Mouse (Mus musculus) embryonic facial prominence, embryonic 13.5 days (tissue): Measurements from ENCODE around the gene Cyp4a10. TPM values are rescaled to one million over a fixed set of nuclear protein-coding genes. Genes with fewer than 3 reads are reported as not detected.
"Not testable (repeated sequence)": the region's sequence is repeated elsewhere in the genome, so short reads cannot be mapped to it uniquely, and the experiment has no call there.

Experiments used
- ATAC-seq: fragments of 200-750 bp; cut with Nextera tagmentation; 2 replicates; pipeline ENCODE4 v1.8.0; 2017; ENCODE audit warnings: low read depth; ENCODE audit not compliant: insufficient number of reproducible peaks, insufficient read depth, low FRiP score, low TSS enrichment
- H3K27ac ChIP-seq: fragments of 300-500 bp; sonication (generic); 2 replicates; pipeline ENCODE4 v1.5.1; 2015; ENCODE audit warnings: moderate library complexity, mild to moderate bottlenecking, inconsistent platforms
- H3K27me3 ChIP-seq: fragments of 300-500 bp; sonication (generic); 2 replicates; pipeline ENCODE4 v1.6.1; 2015; ENCODE audit warnings: mild to moderate bottlenecking, inconsistent platforms
- H3K36me3 ChIP-seq: fragments of 300-500 bp; sonication (generic); 2 replicates; pipeline ENCODE4 v1.6.1; 2015; ENCODE audit warnings: mild to moderate bottlenecking, inconsistent platforms
- H3K4me1 ChIP-seq: fragments of 300-500 bp; sonication (generic); 2 replicates; pipeline ENCODE4 v1.6.1; 2015; ENCODE audit warnings: inconsistent platforms
- H3K4me2 ChIP-seq: fragments of 300-500 bp; sonication (generic); 2 replicates; pipeline ENCODE4 v1.6.1; 2015; ENCODE audit warnings: moderate library complexity, mild to moderate bottlenecking, inconsistent platforms
- H3K4me3 ChIP-seq: fragments of 300-500 bp; sonication (generic); 2 replicates; pipeline ENCODE4 v1.5.1; 2015; ENCODE audit warnings: mild to moderate bottlenecking, inconsistent platforms
- H3K9ac ChIP-seq: fragments of 300-500 bp; sonication (generic); 2 replicates; pipeline ENCODE4 v1.6.1; 2015; ENCODE audit warnings: mild to moderate bottlenecking, inconsistent platforms
- H3K9me3 ChIP-seq: fragments of 300-500 bp; sonication (generic); 2 replicates; pipeline ENCODE4 v1.6.1; 2016; ENCODE audit warnings: inconsistent platforms
- WGBS: fragments of 180-500 bp; shearing (Covaris S2); methylation state at CpG from one replicate; pipeline ENCODE4 v1.1.7; 2015; ENCODE audit warnings: mixed read lengths; 5-methylcytosine and 5-hydroxymethylcytosine counted together
- polyA plus RNA-seq: library from polyadenylated mRNA; unstranded; fragments of >200 nt; fragmentation: Nextera tagmentation; extraction: Ambion mirVana; gene quantifications from 2 replicates; pipeline ENCODE4 v1.2.1, GENCODE M21; 2015

Cyp4a10 gene
- polyA plus RNA-seq, 1 experiment from 2014 or later, result not detected

GRCm38 (mm10) chr4:115555513-115555912 lies 37.4 kb downstream of the Cyp4a10 start:
- no peaks in the 10 kb centered on the region for H3K36me3 ChIP-seq
- H3K27ac ChIP-seq, result no peak overlapping the region
- WGBS, result 68% methylated on average over 2 of the region's 2 CpGs
- no peak overlapping the region for H3K9ac ChIP-seq
- no peaks in the 10 kb centered on the region for H3K4me1 ChIP-seq
- H3K4me3 ChIP-seq, result no peak overlapping the region
- no peak overlapping the region for H3K4me2 ChIP-seq
- no peaks in the 10 kb centered on the region for H3K9me3 ChIP-seq
- ATAC-seq, result no peak
- H3K27me3 ChIP-seq, result no peaks in the 10 kb centered on the region

GRCm38 (mm10) chr4:115557861-115558561 lies 39.9 kb downstream of the Cyp4a10 start:
- no peak for ATAC-seq
- H3K4me1 ChIP-seq, result no peaks in the 10 kb centered on the region
- 63% methylated on average over 4 of the region's 4 CpGs for WGBS

GRCm38 (mm10) chr4:115561236-115561635 lies 43.2 kb downstream of the Cyp4a10 start:
- H3K4me1 ChIP-seq, H3K4me3 ChIP-seq, ATAC-seq, H3K9me3 ChIP-seq, H3K9ac ChIP-seq, H3K36me3 ChIP-seq, H3K4me2 ChIP-seq, H3K27me3 ChIP-seq, H3K27ac ChIP-seq: not testable (repeated sequence)
- WGBS, result 60% methylated on average over 5 of the region's 5 CpGs

More at GRCm38 (mm10) chr4:115557861-115558561, 39.9 kb downstream of the Cyp4a10 start:
- Histone ChIP-seq H3K36me3 (no peaks in the 10 kb centered on the region), H3K4me3 (no peak overlapping the region), H3K27ac (no peak overlapping the region), H3K9me3 (no peaks in the 10 kb centered on the region), H3K27me3 (no peaks in the 10 kb centered on the region), H3K4me2 (no peak overlapping the region), H3K9ac (no peak overlapping the region)

GRCm38 (mm10) chr4:115563401-115563800 lies 45.3 kb downstream of the Cyp4a10 start, which contains the start of gene Cyp4a31:
Gene Cyp4a31 (plus strand): TSS chr4:115563649.
- Histone ChIP-seq H3K4me2 (no peak within 1 kb of the TSS), H3K27ac (no peak within 1 kb of the TSS), H3K4me1 (no peaks in the 10 kb centered on the region), H3K36me3 (no peaks in the 10 kb centered on the region), H3K4me3 (no peak within 1 kb of the TSS), H3K9ac (no peak within 1 kb of the TSS), H3K9me3 (no peaks in the 10 kb centered on the region), H3K27me3 (no peaks in the 10 kb centered on the region)
- ATAC-seq, result no peak
- 79% methylated on average over 3 of the region's 3 CpGs for WGBS

- not testable (repeated sequence) for H3K9ac ChIP-seq, ATAC-seq, H3K36me3 ChIP-seq, H3K4me1 ChIP-seq, H3K27me3 ChIP-seq, H3K27ac ChIP-seq, H3K9me3 ChIP-seq, H3K4me3 ChIP-seq, H3K4me2 ChIP-seq
- WGBS, result 77% methylated on average over 6 of the region's 6 CpGs
Measured at GRCm38 (mm10) chr4:115564469-115565225, 46.6 kb downstream of the Cyp4a10 start.

GRCm38 (mm10) chr4:115575255-115575654 lies 57.2 kb downstream of the Cyp4a10 start:
- Histone ChIP-seq H3K4me3 (no peak overlapping the region), H3K27ac (no peak overlapping the region), H3K4me2 (no peak overlapping the region), H3K9ac (no peak overlapping the region), H3K4me1 (no peaks in the 10 kb centered on the region), H3K27me3 (no peaks in the 10 kb centered on the region), H3K36me3 (no peaks in the 10 kb centered on the region), H3K9me3 (no peaks in the 10 kb centered on the region)
- 75% methylated on average over 3 of the region's 3 CpGs for WGBS
- no peak for ATAC-seq

GRCm38 (mm10) chr4:115575776-115576175 lies 57.7 kb downstream of the Cyp4a10 start:
- no peaks in the 10 kb centered on the region for H3K4me1 ChIP-seq
- 80% methylated on average over 2 of the region's 2 CpGs for WGBS
- no peaks in the 10 kb centered on the region for H3K9me3 ChIP-seq
- H3K27me3 ChIP-seq, result no peaks in the 10 kb centered on the region
- H3K4me2 ChIP-seq, result no peak overlapping the region
- H3K9ac ChIP-seq, result no peak overlapping the region
- no peak overlapping the region for H3K4me3 ChIP-seq
- no peak overlapping the region for H3K27ac ChIP-seq
- H3K36me3 ChIP-seq, result no peaks in the 10 kb centered on the region
- no peak for ATAC-seq

GRCm38 (mm10) chr4:115583036-115583435 lies 65.0 kb downstream of the Cyp4a10 start:
- Histone ChIP-seq H3K4me1 (no peaks in the 10 kb centered on the region), H3K4me2 (no peak overlapping the region), H3K27me3 (no peaks in the 10 kb centered on the region), H3K9me3 (no peaks in the 10 kb centered on the region), H3K4me3 (no peak overlapping the region), H3K36me3 (no peaks in the 10 kb centered on the region), H3K27ac (no peak overlapping the region), H3K9ac (no peak overlapping the region)
- ATAC-seq, result no peak

Other genes with a start within 250 kb of the Cyp4a10 start
- gene Cyp4a12a, start 219.2 kb upstream of the Cyp4a10 start, polyA plus RNA-seq, result 0.81 and 1.4 TPM in 2 replicates
- 0.34 and 1.1 TPM in 2 replicates for gene Cyp4a12b, start 106.6 kb upstream of the Cyp4a10 start, polyA plus RNA-seq
- not detected in 2 replicates for gene Cyp4a30b, start 65.7 kb upstream of the Cyp4a10 start, polyA plus RNA-seq
- not detected in 2 replicates for gene Cyp4a14, start 22.1 kb upstream of the Cyp4a10 start, polyA plus RNA-seq
- gene Cyp4a31, start 45.4 kb downstream of the Cyp4a10 start, polyA plus RNA-seq, result not detected in 2 replicates
- gene Cyp4a32, start 82.7 kb downstream of the Cyp4a10 start, polyA plus RNA-seq, result not detected in 2 replicates
- gene Cyp4b1, start 129.5 kb downstream of the Cyp4a10 start, polyA plus RNA-seq, result 1.0 and 1.5 TPM in 2 replicates
- 37.4 and 37.9 TPM in 2 replicates for gene Efcab14, start 219.5 kb downstream of the Cyp4a10 start, polyA plus RNA-seq